Mouse (Mus musculus) cerebellum, adult 11 months (tissue): Measurements from ENCODE around the gene Rnaseh2a.
"Not testable (repeated sequence)": the region's sequence is repeated elsewhere in the genome, so short reads cannot be mapped to it uniquely, and the experiment has no call there.

Experiments used
- DNase-seq: peaks from one replicate; pipeline ENCODE4 v3.0.0; 2022

The Rnaseh2a gene

DNA sequence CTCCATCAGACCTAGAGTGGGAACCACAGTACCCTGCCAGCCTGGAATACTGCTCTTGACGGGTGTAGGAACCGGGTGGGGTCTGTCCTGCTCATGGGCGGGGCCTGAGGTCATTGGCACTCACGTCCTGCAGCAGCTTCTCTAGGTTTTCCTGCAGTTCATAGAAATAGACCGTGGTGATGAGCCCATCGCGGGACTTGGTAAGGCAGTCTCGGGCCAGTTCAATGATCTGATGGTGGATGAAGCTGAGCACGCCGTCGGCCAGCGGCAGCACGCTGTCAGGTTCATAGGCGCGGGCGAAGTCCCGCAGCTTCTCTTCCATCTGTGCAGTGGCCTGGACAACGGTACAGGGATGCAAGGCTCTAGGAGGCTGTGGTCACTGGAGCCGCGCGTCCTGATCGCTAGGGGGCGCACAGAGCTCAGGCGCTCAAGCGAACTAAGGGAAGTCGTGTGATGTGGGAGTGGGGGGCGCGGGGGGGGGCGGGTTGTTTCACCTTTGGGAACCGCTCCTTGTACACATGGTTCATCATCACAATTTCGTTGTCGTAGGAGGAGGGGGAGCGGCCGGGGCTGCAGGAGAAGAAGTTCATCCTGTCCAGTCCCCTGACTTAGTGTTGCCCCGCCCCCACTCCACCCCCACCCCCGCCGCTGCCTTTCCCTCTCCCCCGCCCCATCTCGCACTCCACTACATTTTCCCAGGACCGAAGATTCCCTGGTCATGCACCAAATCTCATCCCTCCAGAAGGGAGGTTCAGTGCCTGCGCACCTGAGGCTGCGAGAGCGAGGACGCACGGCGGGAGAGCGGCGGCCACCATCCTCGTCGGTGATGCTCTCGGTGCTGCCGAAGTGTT is 40.9 kb downstream of the Rnaseh2a start:
- peak; percentile 78 for DNase-seq

GRCm38 (mm10) chr8:84927513-84927912 is 42.1 kb downstream of the Rnaseh2a start:
- no peak for DNase-seq

- no peak for DNase-seq
These were observed 44.0 kb downstream of the Rnaseh2a start for GRCm38 (mm10) chr8:84925557-84925956.

DNA sequence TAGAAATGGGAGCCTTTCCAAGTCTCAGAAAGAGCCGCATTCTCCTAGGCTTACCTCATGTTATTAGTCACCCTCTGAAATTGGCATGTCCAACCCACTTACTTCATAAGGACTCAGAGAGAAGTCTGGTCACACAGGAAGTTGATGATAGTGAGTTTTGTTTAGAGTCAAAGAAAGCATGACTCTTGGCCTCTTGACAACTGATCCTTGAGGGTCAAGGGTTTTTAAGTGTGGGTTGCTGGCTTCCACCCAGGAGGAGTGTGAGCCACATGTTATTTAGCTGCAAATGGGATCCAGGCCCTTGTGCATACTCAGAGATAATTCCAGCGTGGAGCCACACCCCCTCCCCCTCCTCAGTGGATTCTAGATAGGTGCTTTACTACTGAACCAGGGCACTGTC is 48.0 kb downstream of the Rnaseh2a start:
- DNase-seq: no peak

DNA sequence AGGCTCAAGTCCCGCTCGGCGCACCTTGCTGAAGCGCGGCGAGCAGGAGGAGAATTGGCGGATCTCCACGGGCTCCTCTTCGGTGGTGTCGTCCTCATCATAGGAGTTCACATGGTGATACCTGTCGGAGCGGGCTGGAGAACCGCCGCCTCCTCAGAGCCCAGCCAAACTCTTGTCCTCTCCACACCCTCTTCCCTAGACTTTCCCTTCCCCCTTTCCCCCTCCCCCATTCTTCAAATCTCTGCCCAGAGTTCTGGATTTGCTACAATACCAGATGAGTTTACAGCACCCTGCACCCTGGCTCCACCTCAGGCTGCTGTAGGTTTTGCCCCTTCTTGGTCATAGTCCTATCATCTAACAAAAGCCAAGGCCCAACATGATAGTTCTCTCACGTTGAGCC is 50.9 kb downstream of the Rnaseh2a start:
- no peak for DNase-seq

DNA sequence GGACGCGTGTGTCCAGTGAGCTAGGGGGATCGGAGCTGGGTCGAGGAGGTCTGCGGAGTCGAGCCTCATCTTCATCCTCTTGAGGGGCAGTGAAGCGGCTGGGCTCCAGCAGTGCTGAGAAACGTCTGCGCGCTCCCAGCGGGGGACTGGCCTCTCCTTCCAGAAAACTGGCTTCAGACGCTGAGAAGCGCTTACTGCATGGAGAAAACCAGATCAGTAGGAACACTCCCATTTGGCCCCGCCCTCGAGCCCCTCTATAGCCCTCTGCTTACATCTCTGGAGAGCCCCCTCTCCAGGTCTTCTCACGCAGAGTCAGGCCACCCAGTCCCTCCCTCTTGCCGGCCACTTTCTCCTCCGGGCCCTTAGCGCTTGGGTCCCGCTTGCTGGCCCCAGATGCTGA is 51.8 kb downstream of the Rnaseh2a start:
- DNase-seq: no peak

DNA sequence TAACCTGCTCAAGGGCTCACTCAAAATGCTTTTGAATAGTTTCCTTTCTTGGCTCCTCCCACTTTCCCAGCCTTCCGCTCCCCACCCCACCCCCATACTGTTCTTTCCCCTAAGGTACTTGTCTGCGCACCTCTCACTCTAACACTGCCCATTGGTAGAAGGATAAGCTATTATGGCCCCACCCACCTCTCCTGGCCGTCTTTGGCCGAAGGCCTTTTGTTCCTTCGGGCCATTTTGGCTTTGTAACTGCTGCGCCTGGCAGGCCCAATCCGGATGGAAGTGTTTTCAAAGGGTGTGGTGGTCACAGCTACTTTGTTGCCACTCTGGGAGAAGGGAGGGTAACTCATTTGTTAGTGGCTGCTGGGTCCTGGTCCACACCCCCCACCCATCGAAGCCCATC is 54.3 kb downstream of the Rnaseh2a start:
- DNase-seq: no peak

DNA sequence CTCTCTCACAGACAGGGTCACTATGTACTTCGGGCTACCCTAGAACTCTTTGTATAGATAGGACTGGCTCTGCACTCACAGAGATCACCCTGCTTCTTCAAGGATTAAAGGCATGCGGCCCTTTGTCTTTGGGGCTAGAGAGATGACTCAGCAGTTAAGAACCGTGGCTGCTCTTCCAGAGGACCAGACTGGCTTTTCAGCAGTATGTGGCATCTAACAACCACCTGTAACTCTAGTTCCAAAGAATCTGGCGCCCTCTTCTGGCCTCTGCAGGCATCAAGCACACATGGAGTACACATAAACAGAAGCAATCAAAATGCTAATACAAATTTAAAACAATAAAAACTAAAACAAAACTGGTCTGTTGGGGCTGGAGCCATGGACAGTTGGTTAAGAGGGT is 55.6 kb downstream of the Rnaseh2a start:
- DNase-seq: no peak

- no peak for DNase-seq
These were observed 56.1 kb downstream of the Rnaseh2a start for GRCm38 (mm10) chr8:84913502-84913900.

GRCm38 (mm10) chr8:84912895-84913501 is 56.6 kb downstream of the Rnaseh2a start:
- DNase-seq: peak; percentile 81

- DNase-seq: no peak
These were observed 57.2 kb downstream of the Rnaseh2a start for GRCm38 (mm10) chr8:84912391-84912790.

DNA sequence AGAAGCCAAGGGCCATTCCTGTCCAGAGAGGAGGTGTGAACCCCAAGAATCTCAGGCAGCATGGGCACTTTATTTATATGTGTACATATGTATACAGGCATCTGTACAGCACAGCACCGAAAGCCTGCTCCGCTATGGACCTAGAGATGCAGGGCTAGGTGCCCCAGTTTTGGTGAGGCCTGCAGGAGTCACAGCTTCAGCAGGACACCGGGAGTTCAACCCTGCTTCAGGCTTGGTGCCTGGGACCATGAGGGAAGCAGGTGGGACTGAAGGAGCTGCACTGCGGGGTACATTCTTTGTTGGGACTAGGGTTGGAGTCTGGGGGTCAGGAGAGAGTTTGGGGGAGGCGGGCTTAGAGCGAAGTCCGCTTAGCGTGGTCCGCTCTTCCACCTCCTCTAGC is 57.7 kb downstream of the Rnaseh2a start:
- no peak for DNase-seq

GRCm38 (mm10) chr8:84910551-84910950 is 59.0 kb downstream of the Rnaseh2a start:
- DNase-seq: peak; percentile 78

DNA sequence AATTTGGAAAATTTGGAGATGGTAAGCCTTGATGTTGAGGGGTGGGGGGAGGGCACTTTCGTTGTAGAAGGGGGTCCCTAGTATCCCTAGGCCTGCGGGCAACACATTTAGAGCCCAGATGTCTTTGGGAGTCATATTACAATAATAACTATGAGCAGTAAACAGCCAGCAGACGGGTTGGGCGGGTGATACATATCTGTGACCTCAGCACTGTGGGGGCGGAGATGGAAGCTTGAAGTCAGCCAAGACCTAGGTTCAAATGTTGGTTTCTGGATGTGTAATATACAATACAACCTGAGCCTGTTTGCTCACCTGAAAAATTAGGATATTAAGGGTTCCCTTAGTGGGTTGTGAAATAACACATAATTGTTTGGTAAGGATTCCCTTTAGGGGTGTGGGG is 59.6 kb downstream of the Rnaseh2a start:
- no peak for DNase-seq

GRCm38 (mm10) chr8:84909162-84909767 is 60.3 kb downstream of the Rnaseh2a start:
- DNase-seq: no peak

DNA sequence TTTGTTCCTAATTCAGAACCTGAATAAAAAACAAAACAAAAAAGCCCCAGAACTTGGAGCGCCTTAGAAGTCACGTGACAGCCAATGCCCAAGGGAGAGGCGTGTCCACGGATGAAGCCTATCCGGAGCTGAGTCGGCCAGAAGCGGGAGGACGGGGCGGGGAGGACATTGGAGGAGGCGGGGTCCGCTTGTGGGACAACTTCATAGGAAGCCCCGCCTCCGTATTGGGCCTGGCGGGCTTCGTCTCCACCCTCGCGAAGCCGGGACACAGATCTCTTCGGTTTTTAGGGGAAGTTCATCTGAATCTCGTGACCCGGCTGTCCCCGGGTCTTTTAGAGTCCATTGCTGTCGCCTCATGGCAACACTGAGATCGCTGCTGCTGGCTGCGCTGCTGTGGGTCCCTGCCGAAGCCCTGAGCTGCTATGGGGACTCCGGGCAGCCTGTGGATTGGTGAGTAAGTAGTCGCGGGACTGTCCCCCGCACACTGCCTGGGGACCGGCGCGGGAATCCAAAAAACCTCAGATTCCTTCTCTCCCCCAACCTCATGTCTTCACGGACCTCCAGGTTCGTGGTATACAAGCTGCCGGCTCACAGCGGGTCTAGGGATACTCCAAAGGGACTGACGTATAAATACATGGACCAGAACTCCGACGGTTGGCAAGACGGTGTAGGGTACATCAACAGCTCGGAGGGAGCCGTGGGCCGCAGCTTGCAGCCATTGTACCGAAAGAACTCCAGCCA is 61.0 kb downstream of the Rnaseh2a start, which contains the start of gene Dnase2a:
Gene Dnase2a (plus strand): TSS at position 140 of the 741 bp plus-strand sequence.
- peak; percentile 81 for DNase-seq

DNA sequence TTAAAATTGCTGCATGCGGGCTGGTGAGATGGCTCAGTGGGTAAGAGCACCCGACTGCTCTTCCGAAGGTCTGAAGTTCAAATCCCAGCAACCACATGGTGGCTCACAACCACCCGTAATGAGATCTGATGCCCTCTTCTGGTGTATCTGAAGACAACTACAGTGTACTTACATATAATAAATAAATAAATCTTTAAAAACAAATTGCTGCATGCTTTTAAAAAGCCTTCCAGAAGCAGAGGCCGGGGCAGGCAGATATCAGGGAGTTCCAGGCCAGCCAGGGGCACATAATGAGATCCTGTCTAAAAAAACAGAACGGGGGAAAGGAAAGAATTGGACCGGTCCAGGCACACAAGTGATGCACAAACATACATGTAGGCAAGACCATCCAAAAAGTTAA is 61.6 kb downstream of the Rnaseh2a start:
- not testable (repeated sequence) for DNase-seq

- no peak for DNase-seq
These were observed 62.1 kb downstream of the Rnaseh2a start for GRCm38 (mm10) chr8:84907493-84907892.

GRCm38 (mm10) chr8:84907037-84907436 is 62.5 kb downstream of the Rnaseh2a start:
- no peak for DNase-seq
